Mouse (Mus musculus) E14TG2a.4 (cell line): ENCODE measurements around the gene Snapc3.
A peak's percentile ranks its signal among the peaks of the same experiment; 100 is the strongest.
"Not testable (repeated sequence)": the region's sequence is repeated elsewhere in the genome, so short reads cannot be mapped to it uniquely, and the experiment has no call there.

ENCODE experiments used
- H3K27me3 ChIP-seq: 2 replicates; pipeline ENCODE4 v1.6.1; 2014; ENCODE audit warnings: low read length, control low read depth; ENCODE audit not compliant: insufficient read depth
- H3K36me3 ChIP-seq: 2 replicates; pipeline ENCODE4 v1.6.1; 2014; ENCODE audit warnings: low read length, control low read depth; ENCODE audit not compliant: insufficient read depth
- H3K4me1 ChIP-seq: replicated peaks from 2 replicates; pipeline ENCODE4 v1.6.1; 2014; ENCODE audit warnings: low read depth, low read length, control low read depth
- H3K4me3 ChIP-seq: replicated peaks from 2 replicates; pipeline ENCODE4 v1.5.1; 2014; ENCODE audit warnings: mild to moderate bottlenecking, low read length
- H3K9me3 ChIP-seq: 2 replicates; pipeline ENCODE4 v1.6.1; 2014; ENCODE audit warnings: low read length, control low read depth
- CTCF ChIP-seq: conservative IDR thresholded peaks from 2 replicates; pipeline ENCODE4 v1.5.1; 2014; ENCODE audit warnings: low read length
- NANOG ChIP-seq: IDR thresholded peaks from 2 replicates; pipeline ENCODE4 v1.6.1; 2014; ENCODE audit warnings: borderline replicate concordance, low read length, mixed read lengths
- POU5F1 ChIP-seq: IDR thresholded peaks from 2 replicates; pipeline ENCODE4 v1.6.1; 2014; ENCODE audit warnings: low read length, borderline replicate concordance

Gene Snapc3

GRCm38 (mm10) chr4:83464827-83465226, 47.3 kb downstream of the Snapc3 start:
- Histone ChIP-seq H3K4me1 (peaks cover 19% of the 10 kb centered on the region), H3K36me3 (peaks cover 93% of the 10 kb centered on the region), H3K9me3 (no peaks in the 10 kb centered on the region), H3K27me3 (no peaks in the 10 kb centered on the region), H3K4me3 (no peak overlapping the region)
- TF ChIP-seq CTCF (no peak), POU5F1 (no peak), NANOG (no peak)

DNA sequence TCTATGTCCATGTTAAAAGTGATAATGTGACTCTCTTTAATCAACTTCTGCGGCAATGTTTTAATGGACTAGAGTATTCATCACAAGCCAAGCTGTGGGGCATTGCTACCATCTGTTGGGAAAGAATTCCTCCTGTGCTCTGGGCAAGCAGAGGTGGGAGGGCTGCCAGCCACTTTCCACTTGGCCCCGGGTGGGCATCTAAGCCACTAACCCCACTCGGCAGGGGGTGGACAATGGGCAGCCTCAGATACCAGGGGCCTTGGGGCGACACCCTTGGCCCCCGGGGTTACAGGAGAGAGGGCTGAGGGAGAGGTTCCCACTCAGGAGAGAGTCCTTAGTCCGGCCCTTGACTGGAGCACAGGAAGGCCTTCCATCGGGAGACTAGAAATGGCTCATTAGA, 50.1 kb downstream of the Snapc3 start:
- Histone ChIP-seq H3K9me3 (no peaks in the 10 kb centered on the region), H3K4me1 (peaks cover 19% of the 10 kb centered on the region)
- no peak for TF ChIP-seq POU5F1
- TF ChIP-seq CTCF = no peak
- TF ChIP-seq NANOG = no peak

GRCm38 (mm10) chr4:83468208-83468607, 50.7 kb downstream of the Snapc3 start:
- Histone ChIP-seq H3K4me1 (peaks cover 19% of the 10 kb centered on the region), H3K27me3 (no peaks in the 10 kb centered on the region), H3K36me3 (peaks cover 97% of the 10 kb centered on the region), H3K4me3 (no peak overlapping the region), H3K9me3 (no peaks in the 10 kb centered on the region)
- TF ChIP-seq CTCF (no peak), NANOG (no peak), POU5F1 (no peak)

More for the DNA sequence above, 50.1 kb downstream of the Snapc3 start:
- Histone ChIP-seq H3K36me3 (peaks cover 97% of the 10 kb centered on the region), H3K4me3 (no peak overlapping the region), H3K27me3 (no peaks in the 10 kb centered on the region)

DNA sequence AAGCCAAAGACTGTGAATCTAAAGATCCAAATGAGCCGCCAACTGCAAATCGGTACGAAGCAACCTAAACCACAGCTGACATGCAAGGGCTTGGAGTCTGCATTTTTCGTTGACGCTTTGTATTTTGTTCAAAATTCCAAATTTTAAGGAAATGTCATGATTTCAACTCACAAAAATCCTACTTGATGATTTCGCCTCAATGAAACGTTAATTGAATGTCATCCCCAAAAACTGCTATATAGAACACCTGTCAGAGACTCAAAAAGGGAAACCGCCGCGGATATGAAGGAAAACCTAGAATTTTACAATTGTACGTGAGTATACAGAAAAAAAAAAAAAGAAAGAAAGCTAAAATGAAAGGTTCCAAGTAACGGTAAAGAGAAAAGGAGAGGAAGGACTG, 67.7 kb downstream of the Snapc3 start:
- Histone ChIP-seq H3K4me1 (peaks cover 63% of the 10 kb centered on the region), H3K36me3 (peaks cover 44% of the 10 kb centered on the region), H3K4me3 (peak overlapping the region; percentile 85), H3K27me3 (no peaks in the 10 kb centered on the region), H3K9me3 (no peaks in the 10 kb centered on the region)
- TF ChIP-seq CTCF (no peak), NANOG (no peak), POU5F1 (no peak)

DNA sequence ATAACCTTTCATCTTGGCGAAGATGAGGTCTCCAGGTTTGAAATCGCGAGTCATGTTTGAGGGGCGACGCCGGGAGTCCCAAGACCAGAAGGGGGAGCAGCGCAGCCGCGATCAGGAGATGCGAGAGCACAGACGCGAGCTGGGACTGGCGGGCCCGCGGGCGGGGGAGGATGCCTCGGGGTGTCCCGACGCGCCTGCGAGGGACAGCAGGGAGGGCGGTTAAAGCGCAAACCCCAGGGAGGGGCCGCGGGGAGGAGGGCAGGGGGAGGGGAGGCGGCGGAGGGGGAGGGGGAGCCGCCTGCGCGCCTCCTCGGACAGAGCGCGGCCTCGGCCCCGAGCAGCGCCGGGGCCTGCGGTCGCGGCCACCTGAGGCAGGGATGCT, 68.2 kb downstream of the Snapc3 start:
- TF ChIP-seq CTCF (peak; percentile 10; the same call in 1 of the 2 replicates), POU5F1 (no peak)

GRCm38 (mm10) chr4:83486117-83486901, 68.8 kb downstream of the Snapc3 start, which contains the start of gene Psip1:
TSS of gene Psip1 (minus strand) at chr4:83486459.
- peak within 1 kb of the TSS; percentile 85 for H3K4me3 ChIP-seq
- no peaks in the 10 kb centered on the region for H3K27me3 ChIP-seq
- peaks cover 60% of the 10 kb centered on the region for H3K4me1 ChIP-seq
- no peaks in the 10 kb centered on the region for H3K9me3 ChIP-seq
- TF ChIP-seq POU5F1 (no peak), CTCF (no peak), NANOG (no peak)
- peaks cover 34% of the 10 kb centered on the region for H3K36me3 ChIP-seq

More for the DNA sequence above, 68.2 kb downstream of the Snapc3 start:
- H3K4me3 ChIP-seq = peak overlapping the region; percentile 85
- H3K27me3 ChIP-seq = no peaks in the 10 kb centered on the region
- H3K4me1 ChIP-seq = peaks cover 64% of the 10 kb centered on the region
- peaks cover 40% of the 10 kb centered on the region for H3K36me3 ChIP-seq
- no peaks in the 10 kb centered on the region for H3K9me3 ChIP-seq

DNA sequence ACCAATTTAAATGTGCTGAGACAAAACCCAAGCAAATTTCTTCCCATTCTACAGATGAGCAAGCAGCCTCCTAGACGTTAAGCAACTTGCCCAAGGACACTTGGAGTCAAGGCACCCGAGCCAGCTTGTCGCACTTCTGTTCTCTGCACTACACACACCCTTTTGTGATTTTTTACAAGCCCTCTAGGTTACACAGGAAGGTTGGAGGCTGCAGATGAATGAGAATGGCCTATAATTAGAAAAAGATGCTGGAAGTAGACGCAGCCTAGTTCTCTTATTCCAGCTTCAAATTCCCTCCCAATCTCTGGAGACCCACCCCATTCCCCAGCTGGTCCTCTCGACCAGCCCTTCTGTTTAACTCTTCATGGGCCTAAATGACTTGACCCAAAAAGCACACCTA, 71.6 kb downstream of the Snapc3 start:
- Histone ChIP-seq H3K4me3 (0 out of 2 replicates have a peak overlapping the region, but pooled peaks have one; percentile 17), H3K4me1 (peaks cover 48% of the 10 kb centered on the region), H3K27me3 (no peaks in the 10 kb centered on the region), H3K36me3 (peaks cover 10% of the 10 kb centered on the region), H3K9me3 (no peaks in the 10 kb centered on the region)
- TF ChIP-seq NANOG = no peak
- no peak for TF ChIP-seq CTCF
- no peak for TF ChIP-seq POU5F1

DNA sequence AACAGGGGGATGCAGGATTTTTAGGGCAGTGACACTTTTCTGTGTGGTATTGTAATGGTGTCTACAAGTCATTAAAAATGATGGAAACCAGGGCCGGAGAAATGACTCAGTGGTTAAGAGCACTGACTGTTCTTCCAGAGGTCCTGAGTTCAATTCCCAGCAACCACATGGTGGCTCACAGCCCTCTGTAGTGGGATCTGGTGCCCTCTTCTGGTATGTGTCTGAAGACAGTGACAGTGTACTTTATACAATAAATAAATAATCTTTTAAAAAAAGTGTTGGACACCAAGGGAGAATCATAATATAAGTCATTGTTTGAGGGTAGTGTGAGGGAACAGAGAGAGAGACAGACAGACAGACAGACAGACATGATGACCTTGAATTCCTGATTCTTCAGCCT, 75.6 kb downstream of the Snapc3 start:
- peaks cover 22% of the 10 kb centered on the region for H3K4me1 ChIP-seq
- H3K36me3 ChIP-seq = no peaks in the 10 kb centered on the region
- no peaks in the 10 kb centered on the region for H3K27me3 ChIP-seq
- H3K4me3 ChIP-seq = no peak overlapping the region
- H3K9me3 ChIP-seq = no peaks in the 10 kb centered on the region
- no peak for TF ChIP-seq NANOG
- TF ChIP-seq CTCF = no peak
- TF ChIP-seq POU5F1 = no peak

- peaks cover 23% of the 10 kb centered on the region for H3K4me1 ChIP-seq
- H3K4me3 ChIP-seq, H3K27me3 ChIP-seq, H3K36me3 ChIP-seq, H3K9me3 ChIP-seq: not testable (repeated sequence)
Observed at GRCm38 (mm10) chr4:83497013-83497412, 79.5 kb downstream of the Snapc3 start.
